ENCODE assay signal across 7 mouse cellular contexts in genomic region chr13:23411311-23412210, GRCm38 (mm10). TPM values are rescaled to one million over a fixed set of nuclear protein-coding genes. Genes with fewer than 3 reads are reported as not detected.
DNase-seq lines count a peak whose midpoint lies in the region; ATAC-seq lines count a peak whose summit lies in the region.

No protein-coding gene starts in this region.

- H3K36me3 ChIP-seq in forebrain, embryonic 15.5 days: no peaks in the 10 kb centered on the region
- H3K36me3 ChIP-seq in limb, embryonic 12.5 days: no peaks in the 10 kb centered on the region
- 0 out of 2 replicates have a peak, but pooled peaks cover under 1% of the 10 kb centered on the region for H3K36me3 ChIP-seq in neural tube, embryonic 14.5 days (ENCODE audit: control insufficient read depth, insufficient read depth, low read length)

- peak; percentile 42; the same call in 1 of the 2 replicates for ATAC-seq in forebrain, embryonic 15.5 days (replicated peaks)
- ATAC-seq in limb, embryonic 12.5 days (ENCODE audit: insufficient number of reproducible peaks, insufficient read depth, low FRiP score, low TSS enrichment, low read depth): no peak
- ATAC-seq in neural tube, embryonic 14.5 days (ENCODE audit: low read depth): peak; percentile 22; the same call in 1 of the 2 replicates

- peak overlapping the region; percentile 38 for H3K9ac ChIP-seq in forebrain, embryonic 15.5 days (replicated peaks)
- no peak overlapping the region for H3K9ac ChIP-seq in limb, embryonic 12.5 days (replicated peaks)
- H3K9ac ChIP-seq in neural tube, embryonic 14.5 days (replicated peaks; ENCODE audit: low read depth, low read length): no peak overlapping the region; the same call in 1 of the 2 replicates

- WGBS in forebrain, embryonic 15.5 days: 5% methylated on average over 29 of the region's 29 CpGs
- WGBS in limb, embryonic 12.5 days: 4% methylated on average over 29 of the region's 29 CpGs
- WGBS in neural tube, embryonic 14.5 days: 7% methylated on average over 29 of the region's 29 CpGs

- peak overlapping the region; percentile 59 for H3K4me2 ChIP-seq in forebrain, embryonic 15.5 days (replicated peaks)
- peak overlapping the region; percentile 61 for H3K4me2 ChIP-seq in limb, embryonic 12.5 days
- H3K4me2 ChIP-seq in neural tube, embryonic 14.5 days (ENCODE audit: low read depth, low read length): peak overlapping the region; percentile 51

- H3K9me3 ChIP-seq in forebrain, embryonic 15.5 days: no peaks in the 10 kb centered on the region
- H3K9me3 ChIP-seq in limb, embryonic 12.5 days: no peaks in the 10 kb centered on the region
- no peaks in the 10 kb centered on the region for H3K9me3 ChIP-seq in neural tube, embryonic 14.5 days (ENCODE audit: control insufficient read depth, low read length)

- peaks cover 9% of the 10 kb centered on the region; the same call in 1 of the 2 replicates for H3K27me3 ChIP-seq in forebrain, embryonic 15.5 days
- H3K27me3 ChIP-seq in limb, embryonic 12.5 days: peaks cover 26% of the 10 kb centered on the region
- H3K27me3 ChIP-seq in neural tube, embryonic 14.5 days (ENCODE audit: control insufficient read depth, insufficient read depth, low read length): peaks cover 4% of the 10 kb centered on the region

- H3K27ac ChIP-seq in forebrain, embryonic 15.5 days (replicated peaks): no peak overlapping the region
- no peak overlapping the region for H3K27ac ChIP-seq in limb, embryonic 12.5 days
- no peak overlapping the region for H3K27ac ChIP-seq in neural tube, embryonic 14.5 days (ENCODE audit: low read depth, low read length)

- DNase-seq in right cerebral cortex, adult 18-20 months: peak; percentile 71
- DNase-seq in right cerebral cortex, postnatal 36 days (ENCODE audit: low spot score in 2 of 2): no peak
- DNase-seq in cerebellum, adult 18-20 months: peak; percentile 39 to 69
- no peak for DNase-seq in kidney, adult 11 months

- H3K4me1 ChIP-seq in forebrain, embryonic 15.5 days: no peaks in the 10 kb centered on the region; the same call in none of the 2 replicates
- peaks cover 15% of the 10 kb centered on the region for H3K4me1 ChIP-seq in limb, embryonic 12.5 days (replicated peaks)
- 0 out of 2 replicates have a peak, but pooled peaks cover 4% of the 10 kb centered on the region for H3K4me1 ChIP-seq in neural tube, embryonic 14.5 days (ENCODE audit: control insufficient read depth, insufficient read depth, low read length)

- H3K4me3 ChIP-seq in forebrain, embryonic 15.5 days: peak overlapping the region; percentile 43
- peak overlapping the region; percentile 37 for H3K4me3 ChIP-seq in limb, embryonic 12.5 days (replicated peaks)
- H3K4me3 ChIP-seq in neural tube, embryonic 14.5 days (ENCODE audit: low read depth, low read length): peak overlapping the region; percentile 30

RNA-seq across cellular contexts. Expression of gene Abt1, which starts 12.1 kb away (rescaled TPM):
- polyA plus RNA-seq in forebrain, embryonic 15.5 days (2015; fragmentation: Nextera tagmentation; extraction: Ambion mirVana): 13.0 and 13.2 TPM in 2 replicates
- 14.4 and 15.2 TPM in 2 replicates for polyA plus RNA-seq in limb, embryonic 12.5 days (2016; fragmentation: Nextera tagmentation; extraction: Ambion mirVana)
- 8.8 and 9.5 TPM in 2 replicates for polyA plus RNA-seq in neural tube, embryonic 14.5 days (2014; fragmentation: Nextera tagmentation; extraction: Ambion mirVana)

RNA-seq across cellular contexts. Expression of gene Zfp322a, which starts 42.6 kb away (rescaled TPM):
- polyA plus RNA-seq in forebrain, embryonic 15.5 days (2015; fragmentation: Nextera tagmentation; extraction: Ambion mirVana): 58.3 and 60.9 TPM in 2 replicates
- polyA plus RNA-seq in limb, embryonic 12.5 days (2016; fragmentation: Nextera tagmentation; extraction: Ambion mirVana): 70.7 and 75.5 TPM in 2 replicates
- polyA plus RNA-seq in neural tube, embryonic 14.5 days (2014; fragmentation: Nextera tagmentation; extraction: Ambion mirVana): 51.9 and 59.8 TPM in 2 replicates

RNA-seq across cellular contexts. Expression of gene Btn1a1, which starts 54.1 kb away (rescaled TPM):
- polyA plus RNA-seq in forebrain, embryonic 15.5 days (2015; fragmentation: Nextera tagmentation; extraction: Ambion mirVana): 0.05 and 0.08 TPM in 2 replicates
- 0.10 and 0.12 TPM in 2 replicates for polyA plus RNA-seq in limb, embryonic 12.5 days (2016; fragmentation: Nextera tagmentation; extraction: Ambion mirVana)
- polyA plus RNA-seq in neural tube, embryonic 14.5 days (2014; fragmentation: Nextera tagmentation; extraction: Ambion mirVana): 0.17 TPM in 1 of 2 replicates, not detected in the other

Comparison
In these comparisons a context has a peak if more than half of its experiments do, and no peak if none do; other contexts are left out.
1. DNase-seq: peak in right cerebral cortex, adult 18-20 months (single experiment) and cerebellum, adult 18-20 months (2 of 2); none in right cerebral cortex, postnatal 36 days (0 of 2) and kidney, adult 11 months (single experiment).
2. Peak in every context shown above with its lines, with median percentiles within 50 percentile points of each other: H3K4me2 ChIP-seq and H3K4me3 ChIP-seq.